Mouse (Mus musculus) liver, embryonic 15.5 days (tissue): ENCODE results near the gene Sgsm2. TPM values are rescaled to one million over a fixed set of nuclear protein-coding genes. Genes with fewer than 3 reads are reported as not detected.
A peak's percentile ranks its signal among the peaks of the same experiment; 100 is the strongest.

Source experiments
- ATAC-seq: fragments of 200-750 bp; cut with Nextera tagmentation; 2 replicates; pipeline ENCODE4 v1.8.0; 2017; ENCODE audit warnings: moderate number of reproducible peaks, mild to moderate bottlenecking, moderate library complexity; ENCODE audit not compliant: insufficient read depth
- H3K27ac ChIP-seq: fragments of 300-500 bp; sonication (generic); replicated peaks from 2 replicates; pipeline ENCODE4 v1.5.1; 2015; ENCODE audit warnings: mild to moderate bottlenecking, inconsistent platforms
- H3K27me3 ChIP-seq: fragments of 300-500 bp; sonication (generic); 2 replicates; pipeline ENCODE4 v1.6.1; 2015; ENCODE audit warnings: mild to moderate bottlenecking, inconsistent platforms
- H3K36me3 ChIP-seq: fragments of 300-500 bp; sonication (generic); replicated peaks from 2 replicates; pipeline ENCODE4 v1.6.1; 2015; ENCODE audit warnings: moderate library complexity, mild to moderate bottlenecking, inconsistent platforms
- H3K4me1 ChIP-seq: fragments of 300-500 bp; sonication (generic); replicated peaks from 2 replicates; pipeline ENCODE4 v1.6.1; 2015; ENCODE audit warnings: inconsistent platforms
- H3K4me2 ChIP-seq: fragments of 300-500 bp; sonication (generic); 2 replicates; pipeline ENCODE4 v1.6.1; 2015; ENCODE audit warnings: moderate library complexity, mild to moderate bottlenecking, inconsistent platforms
- H3K4me3 ChIP-seq: fragments of 300-500 bp; sonication (generic); replicated peaks from 2 replicates; pipeline ENCODE4 v1.5.1; 2015; ENCODE audit warnings: mild to moderate bottlenecking, inconsistent platforms
- H3K9ac ChIP-seq: fragments of 300-500 bp; sonication (generic); 2 replicates; pipeline ENCODE4 v1.6.1; 2015; ENCODE audit warnings: moderate library complexity, mild to moderate bottlenecking, inconsistent platforms
- H3K9me3 ChIP-seq: fragments of 300-500 bp; sonication (generic); replicated peaks from 2 replicates; pipeline ENCODE4 v1.6.1; 2016; ENCODE audit warnings: inconsistent platforms
- WGBS: fragments of 180-500 bp; shearing (Covaris S2); methylation state at CpG from one replicate; pipeline ENCODE4 v1.1.7; 2015; ENCODE audit warnings: mixed read lengths; ENCODE audit not compliant: insufficient replicate concordance; 5-methylcytosine and 5-hydroxymethylcytosine counted together
- polyA plus RNA-seq: library from polyadenylated mRNA; unstranded; fragments of >200 nt; fragmentation: Nextera tagmentation; extraction: Ambion mirVana; gene quantifications from 2 replicates; pipeline ENCODE4 v1.2.1, GENCODE M21; 2015

The Sgsm2 gene
- polyA plus RNA-seq, result 1.2 TPM in 2 replicates

- Histone ChIP-seq H3K4me2 (peak within 1 kb of the TSS; percentile 100), H3K9me3 (no peaks in the 10 kb centered on the region), H3K27me3 (no peaks in the 10 kb centered on the region), H3K27ac (peak within 1 kb of the TSS; percentile 80), H3K36me3 (peaks cover 27% of the 10 kb centered on the region), H3K9ac (peak within 1 kb of the TSS; percentile 68), H3K4me1 (peaks cover 48% of the 10 kb centered on the region), H3K4me3 (peak within 1 kb of the TSS; percentile 80)
- peak; percentile 63 for ATAC-seq
- under 1% methylated on average over 74 of the region's 74 CpGs for WGBS
These were observed at the start of gene Sgsm2 for GRCm38 (mm10) chr11:74896901-74897677. Gene Sgsm2 (minus strand): TSS chr11:74897060.

- no peaks in the 10 kb centered on the region for H3K27me3 ChIP-seq
- H3K27ac ChIP-seq, result no peak overlapping the region
- H3K4me1 ChIP-seq, result peaks cover 3% of the 10 kb centered on the region; the same call in 1 of the 2 replicates
- no peak for ATAC-seq
- 69% methylated on average over 3 of the region's 3 CpGs for WGBS
- no peak overlapping the region for H3K4me2 ChIP-seq
- H3K9me3 ChIP-seq, result no peaks in the 10 kb centered on the region
- no peak overlapping the region for H3K9ac ChIP-seq
- peaks cover 42% of the 10 kb centered on the region for H3K36me3 ChIP-seq
- H3K4me3 ChIP-seq, result no peak overlapping the region
These were observed 49.5 kb upstream of the Sgsm2 start for GRCm38 (mm10) chr11:74946348-74946747.

GRCm38 (mm10) chr11:74930391-74930790 is 33.5 kb upstream of the Sgsm2 start:
- WGBS, result 81% methylated on average over 7 of the region's 7 CpGs
- Histone ChIP-seq H3K27me3 (no peaks in the 10 kb centered on the region), H3K4me3 (no peak overlapping the region), H3K9me3 (no peaks in the 10 kb centered on the region), H3K27ac (no peak overlapping the region), H3K4me1 (peaks cover 18% of the 10 kb centered on the region), H3K4me2 (no peak overlapping the region), H3K9ac (no peak overlapping the region), H3K36me3 (peaks cover 49% of the 10 kb centered on the region)
- no peak for ATAC-seq

- no peak for ATAC-seq
- H3K4me2 ChIP-seq, result no peak overlapping the region
- H3K27ac ChIP-seq, result no peak overlapping the region
- whole genome bisulfite sequencing, result 78% methylated on average over 4 of the region's 4 CpGs
- H3K36me3 ChIP-seq, result peaks cover 36% of the 10 kb centered on the region
- H3K9ac ChIP-seq, result no peak overlapping the region
- H3K9me3 ChIP-seq, result no peaks in the 10 kb centered on the region
- H3K4me1 ChIP-seq, result peaks cover 26% of the 10 kb centered on the region
- H3K4me3 ChIP-seq, result no peak overlapping the region
- no peaks in the 10 kb centered on the region for H3K27me3 ChIP-seq
These were observed 32.3 kb upstream of the Sgsm2 start for GRCm38 (mm10) chr11:74929111-74929510.

- peak overlapping the region; percentile 71 for H3K4me3 ChIP-seq
- H3K9ac ChIP-seq, result no peak overlapping the region
- no peaks in the 10 kb centered on the region for H3K27me3 ChIP-seq
- peak overlapping the region; percentile 76 for H3K4me2 ChIP-seq
- no peaks in the 10 kb centered on the region for H3K9me3 ChIP-seq
- H3K27ac ChIP-seq, result peak overlapping the region; percentile 94
- ATAC-seq, result no peak
- peaks cover 30% of the 10 kb centered on the region for H3K4me1 ChIP-seq
- H3K36me3 ChIP-seq, result peaks cover 18% of the 10 kb centered on the region
- 80% methylated on average over 2 of the region's 2 CpGs for WGBS
These were observed 30.4 kb upstream of the Sgsm2 start for GRCm38 (mm10) chr11:74927236-74927725.

GRCm38 (mm10) chr11:74926388-74927005 is 29.6 kb upstream of the Sgsm2 start:
- 0 out of 2 replicates have a peak, but pooled peaks have one; percentile 0 for ATAC-seq
- H3K36me3 ChIP-seq, result peaks cover 12% of the 10 kb centered on the region
- H3K4me3 ChIP-seq, result peak overlapping the region; percentile 71
- H3K4me2 ChIP-seq, result peak overlapping the region; percentile 76
- no peaks in the 10 kb centered on the region for H3K9me3 ChIP-seq
- peak overlapping the region; percentile 84 for H3K9ac ChIP-seq
- peaks cover 29% of the 10 kb centered on the region for H3K4me1 ChIP-seq
- H3K27me3 ChIP-seq, result no peaks in the 10 kb centered on the region
- WGBS, result 3% methylated on average over 11 of the region's 11 CpGs
- peak overlapping the region; percentile 94 for H3K27ac ChIP-seq

GRCm38 (mm10) chr11:74925577-74926387 is 28.9 kb upstream of the Sgsm2 start, which contains the start of the genes Smg6 and Srr:
Gene Smg6 (plus strand): TSS chr11:74925823.
Gene Srr (minus strand): TSS chr11:74925948.
- WGBS, result 0% methylated on average over 68 of the region's 88 CpGs
- Histone ChIP-seq H3K4me1 (peaks cover 25% of the 10 kb centered on the region), H3K4me2 (peak within 1 kb of the TSS; percentile 76), H3K27ac (peak within 1 kb of the TSS; percentile 94), H3K27me3 (no peaks in the 10 kb centered on the region), H3K9me3 (no peaks in the 10 kb centered on the region), H3K9ac (peak within 1 kb of the TSS; percentile 84), H3K4me3 (peak within 1 kb of the TSS; percentile 71), H3K36me3 (peaks cover 12% of the 10 kb centered on the region; the same call in 1 of the 2 replicates)
- peak; percentile 95 for ATAC-seq

GRCm38 (mm10) chr11:74924149-74924548 is 27.3 kb upstream of the Sgsm2 start:
- Histone ChIP-seq H3K36me3 (peaks cover 3% of the 10 kb centered on the region; the same call in 1 of the 2 replicates), H3K27me3 (no peaks in the 10 kb centered on the region), H3K27ac (no peak overlapping the region), H3K4me2 (no peak overlapping the region), H3K9me3 (no peaks in the 10 kb centered on the region), H3K4me1 (peaks cover 23% of the 10 kb centered on the region), H3K9ac (no peak overlapping the region), H3K4me3 (no peak overlapping the region)
- 38% methylated on average over 4 of the region's 4 CpGs for WGBS
- ATAC-seq, result no peak

GRCm38 (mm10) chr11:74919249-74919648 is 22.4 kb upstream of the Sgsm2 start:
- WGBS, result 65% methylated on average over 6 of the region's 6 CpGs
- no peaks in the 10 kb centered on the region for H3K9me3 ChIP-seq
- no peak overlapping the region for H3K4me3 ChIP-seq
- peaks cover 5% of the 10 kb centered on the region for H3K4me1 ChIP-seq
- H3K27me3 ChIP-seq, result no peaks in the 10 kb centered on the region
- H3K9ac ChIP-seq, result no peak overlapping the region
- no peak for ATAC-seq
- no peak overlapping the region for H3K27ac ChIP-seq
- H3K36me3 ChIP-seq, result peaks cover 13% of the 10 kb centered on the region; the same call in 1 of the 2 replicates
- no peak overlapping the region for H3K4me2 ChIP-seq

GRCm38 (mm10) chr11:74912492-74912891 is 15.6 kb upstream of the Sgsm2 start:
- 56% methylated on average over 3 of the region's 3 CpGs for WGBS
- no peak for ATAC-seq
- no peak overlapping the region for H3K9ac ChIP-seq
- H3K27me3 ChIP-seq, result no peaks in the 10 kb centered on the region
- no peaks in the 10 kb centered on the region for H3K9me3 ChIP-seq
- H3K4me1 ChIP-seq, result no peaks in the 10 kb centered on the region
- no peak overlapping the region for H3K27ac ChIP-seq
- no peak overlapping the region for H3K4me3 ChIP-seq
- no peak overlapping the region for H3K4me2 ChIP-seq
- H3K36me3 ChIP-seq, result peaks cover 24% of the 10 kb centered on the region
